Mouse (Mus musculus) hindbrain, postnatal 0 days (tissue): ENCODE data around the gene Arhgap40. TPM values are rescaled to one million over a fixed set of nuclear protein-coding genes. Genes with fewer than 3 reads are reported as not detected.

Experiments
- ATAC-seq: fragments of 200-750 bp; cut with Nextera tagmentation; 2 replicates; pipeline ENCODE4 v1.8.0; 2017; ENCODE audit warnings: mild to moderate bottlenecking, moderate TSS enrichment, moderate library complexity
- DNase-seq: peaks from one replicate; pipeline ENCODE4 v3.0.0-alpha.2; 2015; ENCODE audit warnings: low spot score
- H3K27ac ChIP-seq: fragments of 300-500 bp; sonication (generic); 2 replicates; pipeline ENCODE4 v1.5.1; 2014; ENCODE audit warnings: mild to moderate bottlenecking
- H3K27me3 ChIP-seq: fragments of 300-500 bp; sonication (generic); 2 replicates; pipeline ENCODE4 v1.6.1; 2014; ENCODE audit warnings: low read length, mixed read lengths; ENCODE audit not compliant: insufficient read depth
- H3K36me3 ChIP-seq: fragments of 300-500 bp; sonication (generic); 2 replicates; pipeline ENCODE4 v1.6.1; 2014; ENCODE audit warnings: low read length, mixed read lengths; ENCODE audit not compliant: insufficient read depth
- H3K4me1 ChIP-seq: fragments of 300-500 bp; sonication (generic); 2 replicates; pipeline ENCODE4 v1.6.1; 2014; ENCODE audit warnings: antibody characterized with exemption, low read length, mixed read lengths; ENCODE audit not compliant: insufficient read depth
- H3K4me2 ChIP-seq: fragments of 300-500 bp; sonication (generic); 2 replicates; pipeline ENCODE4 v1.6.1; 2014; ENCODE audit warnings: low read depth, mild to moderate bottlenecking, low read length, moderate library complexity, mixed read lengths
- H3K4me3 ChIP-seq: fragments of 300-500 bp; sonication (generic); 2 replicates; pipeline ENCODE4 v1.5.1; 2014; ENCODE audit warnings: low read length
- H3K9ac ChIP-seq: fragments of 300-500 bp; sonication (generic); replicated peaks from 2 replicates; pipeline ENCODE4 v1.6.1; 2014; ENCODE audit warnings: mild to moderate bottlenecking, low read length, moderate library complexity, mixed read lengths
- H3K9me3 ChIP-seq: fragments of 300-500 bp; sonication (generic); 2 replicates; pipeline ENCODE4 v1.6.1; 2016; ENCODE audit warnings: low read length, mixed read lengths
- CTCF ChIP-seq: IDR thresholded peaks from 2 replicates; pipeline ENCODE4 v1.5.1; 2016; ENCODE audit warnings: antibody characterized with exemption, control low read depth, low read depth
- WGBS: fragments of 180-500 bp; shearing (Covaris S2); extraction: QIAGEN DNeasy Blood & Tissue Kit; methylation state at CpG from one replicate; pipeline ENCODE4 v1.1.7; 2014; 5-methylcytosine and 5-hydroxymethylcytosine counted together
- polyA plus RNA-seq: library from polyadenylated mRNA; unstranded; fragments of >200 nt; fragmentation: Nextera tagmentation; extraction: Ambion mirVana; gene quantifications from 2 replicates; pipeline ENCODE4 v1.2.1, GENCODE M21; 2015
- total RNA-seq: library from RNA; depleted of rRNA; stranded (reverse); fragments of >200 nt; gene quantifications from 2 replicates; pipeline ENCODE4 v1.2.3, GENCODE M21; 2014

The Arhgap40 gene
- total and polyA plus RNA-seq, 2 experiments from 2014 or later, result 0.64 to 1.4 TPM

GRCm38 (mm10) chr2:158541286-158541685 is 28.7 kb downstream of the Arhgap40 start:
- no peak overlapping the region for H3K9ac ChIP-seq
- H3K4me2 ChIP-seq, result no peak overlapping the region
- no peak overlapping the region for H3K4me3 ChIP-seq
- ATAC-seq (no peak), DNase-seq (no peak)
- H3K4me1 ChIP-seq, result no peaks in the 10 kb centered on the region
- H3K9me3 ChIP-seq, result no peaks in the 10 kb centered on the region
- 50% methylated on average over 4 of the region's 4 CpGs for WGBS
- no peaks in the 10 kb centered on the region for H3K27me3 ChIP-seq
- H3K36me3 ChIP-seq, result no peaks in the 10 kb centered on the region
- no peak for TF ChIP-seq CTCF
- no peak overlapping the region for H3K27ac ChIP-seq

- H3K27me3 ChIP-seq, result no peaks in the 10 kb centered on the region
- no peaks in the 10 kb centered on the region for H3K4me1 ChIP-seq
- H3K9me3 ChIP-seq, result no peaks in the 10 kb centered on the region
- no peak overlapping the region for H3K4me3 ChIP-seq
- H3K36me3 ChIP-seq, result no peaks in the 10 kb centered on the region
- H3K4me2 ChIP-seq, result no peak overlapping the region
- DNase-seq (no peak), ATAC-seq (no peak)
- H3K9ac ChIP-seq, result no peak overlapping the region
- no peak overlapping the region for H3K27ac ChIP-seq
- TF ChIP-seq CTCF, result no peak
- 81% methylated on average over 2 of the region's 2 CpGs for WGBS
These were observed 32.7 kb downstream of the Arhgap40 start for GRCm38 (mm10) chr2:158545266-158545665.

GRCm38 (mm10) chr2:158546751-158547150 is 34.2 kb downstream of the Arhgap40 start:
- DNase-seq (peak; percentile 94), ATAC-seq (peak; percentile 84)
- Histone ChIP-seq H3K36me3 (no peaks in the 10 kb centered on the region), H3K9ac (peak overlapping the region; percentile 31), H3K4me2 (no peak overlapping the region), H3K4me1 (no peaks in the 10 kb centered on the region), H3K9me3 (no peaks in the 10 kb centered on the region), H3K4me3 (no peak overlapping the region), H3K27me3 (no peaks in the 10 kb centered on the region), H3K27ac (no peak overlapping the region)
- TF ChIP-seq CTCF, result peak; percentile 98
- 1% methylated on average over 17 of the region's 17 CpGs for WGBS

GRCm38 (mm10) chr2:158550067-158550466 is 37.5 kb downstream of the Arhgap40 start:
- Histone ChIP-seq H3K4me1 (no peaks in the 10 kb centered on the region), H3K27ac (no peak overlapping the region), H3K36me3 (no peaks in the 10 kb centered on the region), H3K4me2 (no peak overlapping the region), H3K4me3 (no peak overlapping the region), H3K9me3 (no peaks in the 10 kb centered on the region), H3K9ac (no peak overlapping the region), H3K27me3 (no peaks in the 10 kb centered on the region)
- ATAC-seq, result peak; percentile 66; the same call in 1 of the 2 replicates
- WGBS, result 1% methylated on average over 3 of the region's 3 CpGs
- TF ChIP-seq CTCF, result peak; percentile 95
- peak; percentile 93 for DNase-seq

GRCm38 (mm10) chr2:158554366-158554765 is 41.8 kb downstream of the Arhgap40 start:
- 34% methylated on average over 10 of the region's 10 CpGs for WGBS
- H3K4me2 ChIP-seq, result no peak overlapping the region
- DNase-seq (no peak), ATAC-seq (no peak)
- H3K4me3 ChIP-seq, result no peak overlapping the region
- H3K9me3 ChIP-seq, result no peaks in the 10 kb centered on the region
- no peak overlapping the region for H3K9ac ChIP-seq
- peaks cover 5% of the 10 kb centered on the region; the same call in 1 of the 2 replicates for H3K4me1 ChIP-seq
- no peak overlapping the region for H3K27ac ChIP-seq
- no peak for TF ChIP-seq CTCF
- no peaks in the 10 kb centered on the region for H3K36me3 ChIP-seq
- H3K27me3 ChIP-seq, result no peaks in the 10 kb centered on the region

- H3K4me1 ChIP-seq, result peaks cover 5% of the 10 kb centered on the region; the same call in 1 of the 2 replicates
- 2% methylated on average over 7 of the region's 7 CpGs for WGBS
- H3K9me3 ChIP-seq, result no peaks in the 10 kb centered on the region
- H3K4me3 ChIP-seq, result no peak overlapping the region
- no peak overlapping the region for H3K27ac ChIP-seq
- H3K27me3 ChIP-seq, result no peaks in the 10 kb centered on the region
- H3K36me3 ChIP-seq, result no peaks in the 10 kb centered on the region
- TF ChIP-seq CTCF, result no peak
- ATAC-seq (no peak), DNase-seq (no peak)
- no peak overlapping the region for H3K9ac ChIP-seq
- peak overlapping the region; percentile 56 for H3K4me2 ChIP-seq
These were observed 42.7 kb downstream of the Arhgap40 start for GRCm38 (mm10) chr2:158555252-158555651.

GRCm38 (mm10) chr2:158555812-158556211 is 43.2 kb downstream of the Arhgap40 start:
- Histone ChIP-seq H3K27ac (no peak overlapping the region), H3K9ac (0 out of 2 replicates have a peak overlapping the region, but pooled peaks have one; percentile 40), H3K27me3 (no peaks in the 10 kb centered on the region), H3K4me2 (peak overlapping the region; percentile 56), H3K4me3 (peak overlapping the region; percentile 30), H3K36me3 (no peaks in the 10 kb centered on the region), H3K9me3 (no peaks in the 10 kb centered on the region), H3K4me1 (peaks cover 5% of the 10 kb centered on the region; the same call in 1 of the 2 replicates)
- DNase-seq, result no peak
- no peak for TF ChIP-seq CTCF
- peak; percentile 24; the same call in 1 of the 2 replicates for ATAC-seq
- 2% methylated on average over 8 of the region's 8 CpGs for WGBS
